Mouse (Mus musculus): Measurements from ENCODE around the gene Crisp3.

DNA sequence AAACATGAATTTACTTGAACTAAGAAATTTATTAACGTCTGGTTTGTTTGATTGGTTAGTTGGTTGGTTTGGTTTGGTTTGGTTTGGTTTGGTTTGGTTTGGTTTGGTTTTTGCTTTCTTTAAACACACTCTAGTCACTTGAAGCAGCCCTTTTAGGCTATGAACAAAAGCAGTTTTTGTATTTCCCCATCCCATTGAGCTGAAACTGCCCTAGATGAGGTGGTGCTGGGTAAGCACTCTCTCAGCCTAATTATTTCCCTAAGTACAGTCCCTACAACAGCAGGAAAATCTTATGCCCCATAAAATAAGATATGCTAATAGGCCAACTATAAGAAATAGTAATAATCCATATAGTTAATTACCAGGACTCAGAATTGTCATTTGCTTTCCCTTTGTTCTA lies 33.4 kb upstream of the Crisp3 start:
- no peak for TF ChIP-seq CTCF (conservative IDR thresholded peaks at IDR 0.05; ENCODE audit: low read length)
- TF ChIP-seq NANOG (IDR thresholded peaks at IDR 0.05; ENCODE audit: borderline replicate concordance, low read length) = no peak

Measured in E14TG2a.4 (cell line).